Mouse (Mus musculus) limb, embryonic 11.5 days (tissue): Measurements from ENCODE around the gene Sptbn1. TPM values are rescaled to one million over a fixed set of nuclear protein-coding genes. Genes with fewer than 3 reads are reported as not detected.

Experiments
- ATAC-seq: fragments of 200-750 bp; cut with Nextera tagmentation; 2 replicates; pipeline ENCODE4 v1.8.0; 2017; ENCODE audit warnings: low read depth; ENCODE audit not compliant: insufficient number of reproducible peaks, low FRiP score, low TSS enrichment
- DNase-seq: peaks from one replicate; pipeline ENCODE4 v3.0.0-alpha.2; 2015; ENCODE audit warnings: low spot score
- H3K27ac ChIP-seq: fragments of 300-500 bp; sonication (generic); replicated peaks from 2 replicates; pipeline ENCODE4 v1.5.1; 2014; ENCODE audit warnings: low read depth, mild to moderate bottlenecking, low read length
- H3K27me3 ChIP-seq: fragments of 300-500 bp; sonication (generic); 2 replicates; pipeline ENCODE4 v1.6.1; 2014; ENCODE audit warnings: mild to moderate bottlenecking, low read length, mixed read lengths; ENCODE audit not compliant: control insufficient read depth, insufficient read depth
- H3K36me3 ChIP-seq: fragments of 300-500 bp; sonication (generic); 2 replicates; pipeline ENCODE4 v1.6.1; 2014; ENCODE audit warnings: mild to moderate bottlenecking, low read length, moderate library complexity, mixed read lengths; ENCODE audit not compliant: control insufficient read depth, insufficient read depth
- H3K4me1 ChIP-seq: fragments of 300-500 bp; sonication (generic); 2 replicates; pipeline ENCODE4 v1.6.1; 2014; ENCODE audit warnings: low read length, mixed read lengths; ENCODE audit not compliant: control insufficient read depth, insufficient read depth
- H3K4me2 ChIP-seq: fragments of 300-500 bp; sonication (generic); 2 replicates; pipeline ENCODE4 v1.6.1; 2014; ENCODE audit warnings: low read depth, mild to moderate bottlenecking, moderate library complexity; ENCODE audit not compliant: severe bottlenecking
- H3K4me3 ChIP-seq: fragments of 300-500 bp; sonication (generic); 2 replicates; pipeline ENCODE4 v1.5.1; 2014; ENCODE audit warnings: low read depth, low read length
- H3K9ac ChIP-seq: fragments of 300-500 bp; sonication (generic); 2 replicates; pipeline ENCODE4 v1.6.1; 2014; ENCODE audit warnings: mild to moderate bottlenecking, low read length
- H3K9me3 ChIP-seq: fragments of 300-500 bp; sonication (generic); 2 replicates; pipeline ENCODE4 v1.6.1; 2016; ENCODE audit warnings: low read length; ENCODE audit not compliant: control insufficient read depth
- WGBS: fragments of 180-500 bp; shearing (Covaris S2); extraction: QIAGEN DNeasy Blood & Tissue Kit; methylation state at CpG from one replicate; pipeline ENCODE4 v1.1.7; 2014; 5-methylcytosine and 5-hydroxymethylcytosine counted together
- polyA plus RNA-seq: library from polyadenylated mRNA; unstranded; fragments of >200 nt; fragmentation: Nextera tagmentation; extraction: Ambion mirVana; gene quantifications from 2 replicates; pipeline ENCODE4 v1.2.1, GENCODE M21; 2014

The Sptbn1 gene
- polyA plus RNA-seq, 1 experiment from 2014 or later, result 65.4 TPM

DNA sequence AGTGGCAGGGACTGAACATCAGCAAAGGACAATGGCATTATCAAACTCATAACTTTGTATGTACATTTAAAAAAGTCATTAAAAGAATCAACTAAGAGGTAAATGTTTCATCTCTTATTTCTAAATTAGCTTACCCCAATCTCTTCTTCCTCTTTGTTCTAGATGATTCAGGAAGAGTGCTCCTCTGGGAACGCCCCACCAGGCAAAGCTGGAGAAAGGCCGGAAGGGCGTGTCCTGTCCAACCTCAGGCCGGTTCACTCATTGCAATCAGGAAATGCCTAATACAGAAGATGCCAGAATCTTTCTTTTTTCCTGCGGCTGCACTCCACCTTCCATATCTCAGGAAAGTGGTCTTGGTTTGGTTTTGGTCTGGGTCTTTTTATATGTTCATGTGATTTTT is 11.3 kb upstream of the Sptbn1 start:
- Histone ChIP-seq H3K9ac (no peak overlapping the region), H3K4me3 (no peak overlapping the region), H3K4me1 (no peaks in the 10 kb centered on the region), H3K9me3 (no peaks in the 10 kb centered on the region), H3K36me3 (no peaks in the 10 kb centered on the region), H3K4me2 (no peak overlapping the region), H3K27me3 (no peaks in the 10 kb centered on the region), H3K27ac (no peak overlapping the region)
- no peak for ATAC-seq
- DNase-seq, result no peak
- WGBS, result 86% methylated on average over 5 of the region's 5 CpGs

DNA sequence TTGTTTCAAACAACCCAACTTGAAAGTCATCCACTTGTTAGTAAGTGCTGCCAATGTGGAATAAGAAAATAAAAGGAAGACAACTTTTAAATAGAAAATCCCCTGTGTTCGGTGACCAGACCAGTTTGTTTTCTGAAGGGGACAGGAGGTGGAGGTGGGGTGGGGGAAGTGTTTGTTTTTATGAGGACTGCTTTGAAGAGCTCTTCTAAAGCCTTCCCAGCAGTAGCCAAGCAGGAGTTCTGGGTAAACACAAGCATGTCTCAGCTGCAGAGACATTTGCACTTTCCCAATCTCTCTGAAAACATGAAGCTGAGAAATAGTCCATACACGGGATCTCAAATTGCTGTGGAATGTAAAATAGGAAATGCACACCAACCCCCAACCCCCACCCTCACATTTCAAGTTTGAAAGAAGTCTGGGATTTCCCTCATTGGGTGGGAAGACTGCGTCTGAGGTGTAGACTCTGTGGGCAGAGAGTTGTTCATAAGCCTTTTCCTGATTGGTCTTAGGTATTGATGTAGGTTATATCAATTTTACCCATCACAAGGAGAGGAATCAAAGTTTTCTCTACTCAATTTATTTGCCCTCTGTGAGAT is 7.6 kb upstream of the Sptbn1 start:
- 43% methylated on average over 3 of the region's 3 CpGs for WGBS
- no peaks in the 10 kb centered on the region for H3K9me3 ChIP-seq
- H3K4me2 ChIP-seq, result no peak overlapping the region
- no peak overlapping the region for H3K9ac ChIP-seq
- no peaks in the 10 kb centered on the region for H3K4me1 ChIP-seq
- H3K27me3 ChIP-seq, result no peaks in the 10 kb centered on the region
- H3K27ac ChIP-seq, result no peak overlapping the region
- ATAC-seq (no peak), DNase-seq (no peak)
- H3K4me3 ChIP-seq, result no peak overlapping the region
- H3K36me3 ChIP-seq, result no peaks in the 10 kb centered on the region

DNA sequence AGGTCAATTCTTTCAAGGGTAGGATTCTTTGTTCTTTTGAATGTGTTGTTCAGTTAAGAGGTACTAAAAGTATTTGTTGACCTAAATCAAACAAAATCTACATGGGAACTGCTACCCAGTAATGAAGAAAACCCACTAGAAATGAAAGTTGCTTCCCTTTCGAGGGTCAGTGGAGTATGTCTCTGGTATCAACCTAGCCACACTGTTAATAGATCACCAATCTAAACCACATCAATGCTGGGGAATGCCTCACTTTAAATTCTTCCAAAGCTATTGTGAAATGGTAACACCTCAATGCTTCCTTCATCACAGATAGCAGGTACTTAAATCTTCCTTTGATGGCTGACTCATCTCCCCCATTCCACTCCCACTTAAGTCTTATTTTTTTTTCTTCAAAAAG is 1.5 kb upstream of the Sptbn1 start:
- H3K4me2 ChIP-seq, result no peak overlapping the region
- no peak overlapping the region for H3K27ac ChIP-seq
- H3K4me3 ChIP-seq, result no peak overlapping the region
- H3K4me1 ChIP-seq, result 0 out of 2 replicates have a peak, but pooled peaks cover 3% of the 10 kb centered on the region
- no peak for DNase-seq
- no peaks in the 10 kb centered on the region for H3K27me3 ChIP-seq
- 82% methylated on average over 1 of the region's 1 CpGs for WGBS
- H3K9me3 ChIP-seq, result no peaks in the 10 kb centered on the region
- no peak for ATAC-seq
- H3K36me3 ChIP-seq, result no peaks in the 10 kb centered on the region
- H3K9ac ChIP-seq, result no peak overlapping the region

DNA sequence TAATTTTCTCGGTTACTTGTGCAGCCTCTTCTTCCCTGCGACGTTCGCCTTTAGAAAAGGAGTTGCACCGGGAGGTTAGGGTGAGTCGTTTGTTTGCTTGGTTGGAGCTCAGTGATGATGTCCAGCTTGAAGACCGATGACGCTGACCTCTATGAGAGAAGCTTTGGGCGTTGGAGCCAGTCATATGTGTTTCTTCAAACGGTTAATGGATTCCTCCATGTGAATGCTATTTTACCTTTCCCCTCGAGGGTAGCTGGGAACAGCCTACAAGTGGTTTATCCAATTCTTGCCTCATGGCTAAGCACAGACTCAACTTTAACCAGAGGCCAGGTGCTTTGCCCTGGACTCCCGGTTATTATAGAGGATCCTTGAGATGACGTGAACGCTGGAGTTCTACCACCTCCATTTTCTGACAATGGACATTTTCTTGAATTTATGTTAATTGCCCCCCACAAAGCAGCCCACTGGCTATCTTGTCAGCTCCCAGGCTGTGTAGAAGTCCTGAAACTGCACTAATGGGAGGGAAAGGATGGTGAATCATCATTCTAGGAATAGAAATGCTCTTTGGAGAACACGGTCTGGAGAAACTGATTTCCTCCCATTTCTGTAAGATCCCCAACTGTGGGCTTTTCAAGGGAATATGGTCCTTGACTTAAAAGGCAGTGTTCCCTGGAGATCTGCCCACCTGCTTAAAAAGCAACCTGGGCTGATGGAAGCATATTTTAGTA is 837 bp upstream of the Sptbn1 start:
- peak overlapping the region; percentile 66 for H3K9ac ChIP-seq
- no peaks in the 10 kb centered on the region for H3K36me3 ChIP-seq
- WGBS, result 5% methylated on average over 15 of the region's 15 CpGs
- 0 out of 2 replicates have a peak, but pooled peaks cover 3% of the 10 kb centered on the region for H3K4me1 ChIP-seq
- H3K27ac ChIP-seq, result no peak overlapping the region; the same call in 1 of the 2 replicates
- ATAC-seq (peak; percentile 16), DNase-seq (no peak)
- peak overlapping the region; percentile 96 for H3K4me3 ChIP-seq
- H3K27me3 ChIP-seq, result no peaks in the 10 kb centered on the region
- H3K4me2 ChIP-seq, result peak overlapping the region; percentile 86
- H3K9me3 ChIP-seq, result no peaks in the 10 kb centered on the region

DNA sequence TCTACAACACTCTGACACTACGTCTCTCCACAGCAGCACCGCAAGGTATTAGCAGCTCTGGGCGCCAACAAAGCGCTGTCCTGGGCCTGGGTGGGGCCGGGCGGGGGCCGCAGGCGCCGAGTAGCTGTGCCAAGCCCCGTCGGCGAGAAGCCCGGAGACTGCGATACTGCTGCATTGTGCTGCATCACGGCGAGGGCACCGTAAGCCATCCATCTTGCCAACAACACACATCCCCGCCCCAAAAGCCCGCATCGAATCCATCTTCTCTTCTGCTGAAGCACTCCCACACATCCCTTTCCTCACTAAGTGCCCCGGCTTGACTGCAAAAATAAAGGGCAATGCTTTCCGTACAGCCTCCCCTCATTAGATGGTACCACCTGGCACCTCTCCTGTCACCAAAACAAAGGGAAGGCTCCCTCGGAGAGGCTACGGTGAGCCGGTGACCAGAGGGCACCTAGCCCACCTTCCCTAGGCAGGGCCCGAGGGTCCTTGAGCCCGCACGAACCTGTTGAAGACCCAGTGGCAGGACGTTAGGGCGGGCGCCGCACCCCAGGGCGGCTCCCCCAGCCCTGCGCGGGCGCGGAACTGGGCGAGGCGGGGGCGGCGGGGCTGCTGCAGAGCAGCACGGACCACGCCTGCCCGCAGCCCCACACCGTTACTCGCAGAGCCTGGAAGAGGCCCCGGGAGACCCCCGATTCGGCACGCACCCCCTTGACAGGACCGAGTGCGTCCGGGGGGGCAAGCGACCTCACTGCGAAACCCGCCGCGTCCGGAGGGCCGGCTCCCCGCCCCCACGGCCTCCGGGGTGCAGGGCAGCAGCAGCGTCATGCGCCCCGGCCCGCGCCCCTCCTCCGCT is 711 bp downstream of the Sptbn1 start:
- 0 out of 2 replicates have a peak, but pooled peaks cover 3% of the 10 kb centered on the region for H3K4me1 ChIP-seq
- WGBS, result under 1% methylated on average over 65 of the region's 69 CpGs
- H3K27ac ChIP-seq, result peak overlapping the region; percentile 79
- H3K9ac ChIP-seq, result peak overlapping the region; percentile 85
- DNase-seq (peak; percentile 69), ATAC-seq (peak; percentile 69)
- H3K27me3 ChIP-seq, result no peaks in the 10 kb centered on the region
- no peaks in the 10 kb centered on the region for H3K36me3 ChIP-seq
- peak overlapping the region; percentile 86 for H3K4me2 ChIP-seq
- peak overlapping the region; percentile 96 for H3K4me3 ChIP-seq
- H3K9me3 ChIP-seq, result no peaks in the 10 kb centered on the region

DNA sequence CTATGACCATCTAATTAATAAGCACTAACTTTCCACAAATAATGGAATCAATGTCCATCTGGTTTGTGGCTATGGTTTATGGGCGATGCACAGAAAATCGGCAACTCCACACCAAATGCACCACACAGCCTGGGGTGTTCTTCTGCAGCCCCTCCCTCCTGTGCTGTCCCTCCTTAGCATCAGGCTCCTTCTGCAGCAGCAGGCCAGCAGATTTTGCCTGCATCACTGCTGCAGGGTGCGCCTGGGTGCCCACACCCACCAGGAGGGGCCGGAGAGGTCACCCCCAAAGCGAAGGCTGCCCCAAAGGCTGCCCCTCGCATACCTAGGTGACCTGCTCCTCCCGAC is 1.3 kb downstream of the Sptbn1 start:
- ATAC-seq (no peak), DNase-seq (no peak)
- Histone ChIP-seq H3K9ac (peak overlapping the region; percentile 85), H3K4me2 (peak overlapping the region; percentile 86), H3K9me3 (no peaks in the 10 kb centered on the region), H3K27me3 (no peaks in the 10 kb centered on the region), H3K36me3 (no peaks in the 10 kb centered on the region), H3K4me1 (0 out of 2 replicates have a peak, but pooled peaks cover 3% of the 10 kb centered on the region), H3K4me3 (peak overlapping the region; percentile 96), H3K27ac (no peak overlapping the region)
- 6% methylated on average over 7 of the region's 7 CpGs for WGBS

DNA sequence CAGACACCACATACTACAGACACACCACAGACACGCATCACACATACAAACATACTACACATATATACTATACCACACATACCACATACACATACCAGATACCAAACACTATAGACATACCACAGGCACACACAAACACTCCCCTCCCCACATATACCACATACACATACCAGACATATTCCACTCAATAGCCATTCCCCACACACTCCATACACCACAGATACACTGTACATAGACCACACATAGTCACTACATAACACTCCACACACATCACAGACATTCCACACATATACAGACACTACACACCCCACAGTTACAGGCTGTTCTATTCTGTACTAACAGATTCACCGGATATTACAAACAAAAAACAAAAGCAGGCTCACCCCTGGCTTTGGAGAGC is 2.3 kb downstream of the Sptbn1 start:
- Histone ChIP-seq H3K27ac (no peak overlapping the region), H3K9me3 (no peaks in the 10 kb centered on the region), H3K4me2 (no peak overlapping the region), H3K4me3 (no peak overlapping the region), H3K36me3 (no peaks in the 10 kb centered on the region), H3K4me1 (0 out of 2 replicates have a peak, but pooled peaks cover 3% of the 10 kb centered on the region), H3K27me3 (no peaks in the 10 kb centered on the region), H3K9ac (no peak overlapping the region)
- ATAC-seq (no peak), DNase-seq (no peak)
- 91% methylated on average over 2 of the region's 2 CpGs for WGBS

DNA sequence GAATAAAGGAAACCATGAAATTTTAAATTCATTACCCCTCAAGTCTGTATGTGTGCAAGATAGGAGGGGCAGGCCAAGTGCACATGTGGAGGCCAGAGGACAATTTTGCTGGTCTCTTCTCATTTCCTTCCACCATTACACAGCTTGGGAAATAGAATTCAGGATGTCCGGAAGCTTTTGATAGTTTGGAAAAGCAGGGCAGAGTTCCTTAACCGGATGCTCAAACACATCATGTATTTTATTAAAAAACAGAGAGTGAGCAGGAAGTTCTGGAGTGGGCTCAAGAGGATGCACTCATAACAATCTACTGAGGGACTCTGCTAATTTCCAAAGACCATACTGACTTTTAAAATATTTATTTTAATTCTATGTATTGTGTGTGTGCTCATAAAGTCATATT is 4.3 kb downstream of the Sptbn1 start:
- no peak for DNase-seq
- H3K27me3 ChIP-seq, result no peaks in the 10 kb centered on the region
- 81% methylated on average over 2 of the region's 2 CpGs for WGBS
- H3K36me3 ChIP-seq, result no peaks in the 10 kb centered on the region
- no peaks in the 10 kb centered on the region for H3K9me3 ChIP-seq
- ATAC-seq, result no peak
- 0 out of 2 replicates have a peak, but pooled peaks cover 3% of the 10 kb centered on the region for H3K4me1 ChIP-seq
- no peak overlapping the region for H3K9ac ChIP-seq
- H3K4me2 ChIP-seq, result no peak overlapping the region
- H3K4me3 ChIP-seq, result no peak overlapping the region
- no peak overlapping the region for H3K27ac ChIP-seq
